Mouse (Mus musculus) thymus, postnatal 10 days (tissue): ENCODE measurements around the gene Foxf1.

Experiments
- DNase-seq, 2 experiments: peaks; one replicate each; pipeline ENCODE4 v3.0.0; 2021; ENCODE audit warnings: low spot score in 2 of 2

The Foxf1 gene

GRCm38 (mm10) chr8:121082218-121083092 lies 1.7 kb upstream of the Foxf1 start:
- no peak for DNase-seq

GRCm38 (mm10) chr8:121083093-121083935 lies 872 bp upstream of the Foxf1 start:
- no peak for DNase-seq

- DNase-seq: no peak
These were observed 313 bp upstream of the Foxf1 start for GRCm38 (mm10) chr8:121083936-121084209.

GRCm38 (mm10) chr8:121085011-121085410 lies 825 bp downstream of the Foxf1 start:
- no peak for DNase-seq

- no peak for DNase-seq
These were observed 1.4 kb downstream of the Foxf1 start for GRCm38 (mm10) chr8:121085561-121085960.

- no peak for DNase-seq
These were observed 2.1 kb downstream of the Foxf1 start for GRCm38 (mm10) chr8:121086004-121086900.

- no peak for DNase-seq
These were observed 4.1 kb downstream of the Foxf1 start for GRCm38 (mm10) chr8:121088281-121088680.

GRCm38 (mm10) chr8:121088871-121089630 lies 4.9 kb downstream of the Foxf1 start:
- DNase-seq: no peak

- no peak for DNase-seq
These were observed 5.6 kb downstream of the Foxf1 start for GRCm38 (mm10) chr8:121089631-121090380.

GRCm38 (mm10) chr8:121090716-121091115 lies 6.5 kb downstream of the Foxf1 start:
- DNase-seq: no peak

- DNase-seq: no peak
These were observed 8.0 kb downstream of the Foxf1 start for GRCm38 (mm10) chr8:121092141-121092540.

GRCm38 (mm10) chr8:121092627-121093026 lies 8.4 kb downstream of the Foxf1 start:
- peak; percentile 51 to 89 for DNase-seq

GRCm38 (mm10) chr8:121093496-121093895 lies 9.3 kb downstream of the Foxf1 start:
- no peak for DNase-seq

- DNase-seq: peak; percentile 34 to 77
These were observed 20.0 kb downstream of the Foxf1 start for GRCm38 (mm10) chr8:121104049-121104818.

GRCm38 (mm10) chr8:121107668-121108656 lies 23.8 kb downstream of the Foxf1 start, which contains the start of gene Mthfsd:
Gene Mthfsd, minus strand, starts transcription at chr8:121108392.
- peak; percentile 96 to 99 for DNase-seq

GRCm38 (mm10) chr8:121108657-121109056 lies 24.5 kb downstream of the Foxf1 start:
- no peak for DNase-seq

- no peak for DNase-seq
These were observed 27.1 kb downstream of the Foxf1 start for GRCm38 (mm10) chr8:121111145-121111907.
